Mouse (Mus musculus) heart, postnatal 14 days (tissue): Measurements from ENCODE around the gene Gm14137. TPM values are rescaled to one million over a fixed set of nuclear protein-coding genes. Genes with fewer than 3 reads are reported as not detected.

ENCODE experiments used
- DNase-seq, 2 experiments: peaks; one replicate each; pipeline ENCODE4 v3.0.0; 2021 to 2022
- intact Hi-C: fragments of 180-260 bp; cut with DNase I; formaldehyde crosslinking; loops from one replicate; pipeline ENCODE4 v1.15.1; 2025
- total RNA-seq, 2 experiments: library from RNA; stranded (reverse); gene quantifications; 2 replicates each; pipeline ENCODE4 v1.2.3; 2021

The Gm14137 gene
- total RNA-seq, 2 experiments from 2014 or later, result not detected

DNA sequence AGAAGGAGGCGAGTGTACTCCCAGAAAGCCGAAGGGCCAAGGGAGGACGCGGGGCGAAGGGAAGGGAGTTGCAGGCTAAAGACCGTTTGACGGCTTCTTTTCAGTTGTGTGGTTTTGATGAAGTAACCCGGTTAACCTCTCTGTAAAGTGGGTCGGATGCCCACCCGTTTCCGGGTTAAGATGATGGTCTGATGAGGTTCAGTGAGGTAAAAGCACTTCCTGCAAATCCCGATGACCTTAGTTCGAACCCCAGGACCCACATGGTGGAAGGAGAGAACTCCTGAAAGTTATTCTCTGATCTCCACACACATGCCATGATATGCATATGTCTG is 34.8 kb downstream of the Gm14137 start:
- DNase-seq, result no peak
- intact Hi-C loops, result no loop called here

Other genes with a start within 250 kb of the Gm14137 start
- 10 to 100 TPM; 10.2 to 11.3 TPM for gene Chst14, start 248.0 kb upstream of the Gm14137 start, total RNA-seq
- 10 to 100 TPM; 12.8 TPM for gene Ccdc32, start 145.1 kb upstream of the Gm14137 start, total RNA-seq
- 1 to 10 TPM; 4.1 to 4.3 TPM for gene Rpusd2, start 139.7 kb upstream of the Gm14137 start, total RNA-seq
- gene Knl1, start 127.4 kb upstream of the Gm14137 start, total RNA-seq, result 1 to 10 TPM; 3.0 to 4.0 TPM
- 1 to 10 TPM; 2.2 to 3.7 TPM for gene Rad51, start 61.7 kb upstream of the Gm14137 start, total RNA-seq
- gene Rmdn3, start 17.5 kb upstream of the Gm14137 start, total RNA-seq, result 10 to 100 TPM; 18.6 to 20.9 TPM
- gene Gchfr, start 6.7 kb upstream of the Gm14137 start, total RNA-seq, result 1 to 10 TPM; 1.3 to 2.2 TPM
- gene Zfyve19, start 34.1 kb downstream of the Gm14137 start, total RNA-seq, result 10 to 100 TPM; 15.7 TPM
- 10 to 100 TPM in 1 of 2 experiments, 1 to 10 TPM in 1; 9.3 to 10.0 TPM for gene Dnajc17, start 34.3 kb downstream of the Gm14137 start, total RNA-seq
- gene Ppp1r14d, start 55.4 kb downstream of the Gm14137 start, total RNA-seq, result not detected
- gene Spint1, start 62.9 kb downstream of the Gm14137 start, total RNA-seq, result under 1 TPM; 0.17 to 0.26 TPM
- gene Rhov, start 96.8 kb downstream of the Gm14137 start, total RNA-seq, result not detected
- 10 to 100 TPM; 12.8 to 13.3 TPM for gene Vps18, start 114.2 kb downstream of the Gm14137 start, total RNA-seq
- gene Dll4, start 151.3 kb downstream of the Gm14137 start, total RNA-seq, result 10 to 100 TPM; 19.5 to 22.3 TPM
- gene Chac1, start 176.7 kb downstream of the Gm14137 start, total RNA-seq, result 10 to 100 TPM; 12.8 to 13.0 TPM